Mouse (Mus musculus) hindbrain, embryonic 11.5 days (tissue): ENCODE measurements around the gene Espl1. TPM values are rescaled to one million over a fixed set of nuclear protein-coding genes. Genes with fewer than 3 reads are reported as not detected.
A peak's percentile ranks its signal among the peaks of the same experiment; 100 is the strongest.

ENCODE experiments used
- ATAC-seq: fragments of 200-750 bp; cut with Nextera tagmentation; 2 replicates; pipeline ENCODE4 v1.8.0; 2017; ENCODE audit warnings: mild to moderate bottlenecking, moderate TSS enrichment, moderate library complexity; ENCODE audit not compliant: low FRiP score
- DNase-seq: peaks from one replicate; pipeline ENCODE4 v3.0.0-alpha.2; 2015; ENCODE audit warnings: low spot score
- H3K27ac ChIP-seq: fragments of 300-500 bp; sonication (generic); 2 replicates; pipeline ENCODE4 v1.5.1; 2014; ENCODE audit warnings: mild to moderate bottlenecking, low read depth, low read length
- H3K27me3 ChIP-seq: fragments of 300-500 bp; sonication (generic); 2 replicates; pipeline ENCODE4 v1.6.1; 2014; ENCODE audit warnings: mild to moderate bottlenecking, low read length, moderate library complexity, mixed read lengths; ENCODE audit not compliant: control insufficient read depth, insufficient read depth
- H3K36me3 ChIP-seq: fragments of 300-500 bp; sonication (generic); 2 replicates; pipeline ENCODE4 v1.6.1; 2014; ENCODE audit warnings: mild to moderate bottlenecking, low read length, moderate library complexity, mixed read lengths; ENCODE audit not compliant: control insufficient read depth, insufficient read depth
- H3K4me1 ChIP-seq: fragments of 300-500 bp; sonication (generic); replicated peaks from 2 replicates; pipeline ENCODE4 v1.6.1; 2014; ENCODE audit warnings: low read length, mixed read lengths; ENCODE audit not compliant: control insufficient read depth, insufficient read depth
- H3K4me2 ChIP-seq: fragments of 300-500 bp; sonication (generic); replicated peaks from 2 replicates; pipeline ENCODE4 v1.6.1; 2014; ENCODE audit warnings: mild to moderate bottlenecking, low read depth, low read length
- H3K4me3 ChIP-seq: fragments of 300-500 bp; sonication (generic); 2 replicates; pipeline ENCODE4 v1.5.1; 2014; ENCODE audit warnings: low read depth, low read length
- H3K9ac ChIP-seq: fragments of 300-500 bp; sonication (generic); 2 replicates; pipeline ENCODE4 v1.6.1; 2014; ENCODE audit warnings: low read depth, low read length
- H3K9me3 ChIP-seq: fragments of 300-500 bp; sonication (generic); 2 replicates; pipeline ENCODE4 v1.6.1; 2016; ENCODE audit warnings: low read length; ENCODE audit not compliant: control insufficient read depth
- WGBS: fragments of 180-500 bp; shearing (Covaris S2); extraction: QIAGEN DNeasy Blood & Tissue Kit; methylation state at CpG from one replicate; pipeline ENCODE4 v1.1.7; 2014; 5-methylcytosine and 5-hydroxymethylcytosine counted together
- polyA plus RNA-seq: library from polyadenylated mRNA; unstranded; fragments of >200 nt; fragmentation: Nextera tagmentation; extraction: Ambion mirVana; gene quantifications from 2 replicates; pipeline ENCODE4 v1.2.1, GENCODE M21; 2014

Espl1 gene
- polyA plus RNA-seq, 1 experiment from 2014 or later = 21.8 TPM

DNA sequence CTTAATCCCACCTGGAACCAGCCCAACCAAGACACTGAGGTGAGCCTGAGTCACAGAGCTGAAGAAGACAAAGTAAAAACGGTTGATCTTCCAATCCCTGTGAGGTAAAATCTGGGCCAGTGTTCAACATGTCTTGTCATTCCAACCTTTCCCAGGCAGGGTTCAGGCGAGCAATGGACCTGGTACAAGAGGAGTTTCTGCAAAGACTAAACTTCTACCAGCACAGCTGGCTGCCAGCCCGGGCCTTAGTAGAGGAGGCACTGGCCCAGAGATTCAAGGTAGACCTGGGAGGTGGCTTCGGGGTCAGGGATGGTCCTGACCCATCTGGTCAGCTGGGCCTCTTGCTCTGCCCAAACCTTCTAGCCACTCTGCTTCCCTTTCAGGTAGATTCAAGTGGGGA, 40.9 kb downstream of the Espl1 start:
- 85% methylated on average over 4 of the region's 4 CpGs for WGBS
- no peak overlapping the region for H3K4me2 ChIP-seq
- H3K9me3 ChIP-seq = no peaks in the 10 kb centered on the region
- no peak for ATAC-seq
- H3K9ac ChIP-seq = no peak overlapping the region
- H3K4me1 ChIP-seq = peaks cover 6% of the 10 kb centered on the region; the same call in 1 of the 2 replicates
- H3K4me3 ChIP-seq = no peak overlapping the region
- H3K27ac ChIP-seq = no peak overlapping the region
- no peaks in the 10 kb centered on the region for H3K36me3 ChIP-seq
- no peaks in the 10 kb centered on the region for H3K27me3 ChIP-seq
- DNase-seq = no peak

DNA sequence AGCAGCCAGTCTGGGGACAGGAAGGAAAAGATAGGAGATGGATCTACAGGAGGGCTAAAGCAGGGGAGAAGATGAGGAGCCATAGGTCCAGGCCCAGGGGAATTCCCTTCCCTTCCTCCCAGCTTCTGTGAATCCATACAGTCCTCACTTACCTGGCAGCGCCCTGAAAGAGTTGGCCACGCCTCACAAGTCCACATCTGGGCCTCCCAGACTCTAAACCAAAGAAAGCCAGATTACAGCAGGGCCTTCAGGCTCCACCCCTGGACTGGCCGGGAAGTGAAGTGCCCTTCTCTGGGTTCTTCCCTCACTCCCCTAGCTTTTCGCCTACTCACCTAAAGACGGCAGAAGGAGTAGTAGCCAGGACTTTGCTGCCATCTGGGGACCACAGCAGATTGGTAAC, 43.5 kb downstream of the Espl1 start:
- WGBS = 77% methylated on average over 5 of the region's 5 CpGs
- DNase-seq (no peak), ATAC-seq (no peak)
- Histone ChIP-seq H3K4me1 (no peaks in the 10 kb centered on the region), H3K9ac (no peak overlapping the region), H3K27ac (no peak overlapping the region), H3K36me3 (no peaks in the 10 kb centered on the region), H3K27me3 (no peaks in the 10 kb centered on the region), H3K4me2 (no peak overlapping the region), H3K4me3 (no peak overlapping the region), H3K9me3 (no peaks in the 10 kb centered on the region)

DNA sequence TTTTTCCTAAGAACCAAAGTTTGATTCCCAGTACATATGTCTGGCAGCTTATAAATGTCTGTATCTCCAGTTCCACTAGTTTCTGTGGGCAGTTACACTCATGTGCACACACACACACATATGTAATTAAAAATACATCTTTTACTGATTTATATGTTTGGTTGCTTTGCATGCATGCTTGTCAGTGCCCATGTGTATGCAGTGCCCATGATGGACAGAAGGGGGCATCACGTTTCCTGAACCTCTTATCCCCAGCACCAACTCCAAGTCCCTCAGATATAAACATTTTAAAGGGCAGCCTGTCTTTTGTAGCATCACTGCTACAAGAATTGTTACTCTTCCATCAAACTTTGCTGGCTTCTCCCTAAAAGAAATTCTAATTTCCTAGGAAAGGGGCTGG, 45.5 kb downstream of the Espl1 start:
- no peaks in the 10 kb centered on the region for H3K27me3 ChIP-seq
- H3K4me1 ChIP-seq = no peaks in the 10 kb centered on the region
- no peaks in the 10 kb centered on the region for H3K9me3 ChIP-seq
- WGBS = 13% methylated on average over 1 of the region's 1 CpGs
- no peak overlapping the region for H3K4me2 ChIP-seq
- no peak overlapping the region for H3K27ac ChIP-seq
- ATAC-seq (no peak), DNase-seq (peak; percentile 64)
- H3K9ac ChIP-seq = no peak overlapping the region
- H3K36me3 ChIP-seq = no peaks in the 10 kb centered on the region
- H3K4me3 ChIP-seq = no peak overlapping the region

DNA sequence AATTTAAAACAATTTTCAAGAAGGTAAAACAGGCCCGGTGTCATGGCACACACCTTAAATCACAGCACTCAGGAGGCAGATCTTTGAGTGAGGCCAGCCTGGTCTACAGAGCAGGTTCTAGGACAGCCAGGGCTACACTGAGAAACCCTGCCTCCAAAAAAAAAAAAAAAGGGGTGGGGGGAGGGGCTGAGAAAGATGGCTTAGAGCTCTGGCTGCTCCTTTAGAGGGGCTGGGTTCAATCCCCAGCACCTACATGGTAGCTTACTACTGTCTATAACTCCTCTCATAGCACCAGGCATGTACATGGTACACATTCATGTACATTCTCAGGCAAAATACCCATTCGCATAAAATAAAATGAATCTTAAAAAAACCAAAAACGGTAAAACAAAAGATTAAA, 48.4 kb downstream of the Espl1 start:
- ATAC-seq (no peak), DNase-seq (no peak)
- no peaks in the 10 kb centered on the region for H3K9me3 ChIP-seq
- H3K27me3 ChIP-seq = no peaks in the 10 kb centered on the region
- H3K4me1 ChIP-seq = no peaks in the 10 kb centered on the region
- no peak overlapping the region for H3K4me2 ChIP-seq
- H3K9ac ChIP-seq = no peak overlapping the region
- H3K36me3 ChIP-seq = no peaks in the 10 kb centered on the region
- H3K27ac ChIP-seq = no peak overlapping the region
- WGBS = 95% methylated on average over 3 of the region's 3 CpGs
- no peak overlapping the region for H3K4me3 ChIP-seq

DNA sequence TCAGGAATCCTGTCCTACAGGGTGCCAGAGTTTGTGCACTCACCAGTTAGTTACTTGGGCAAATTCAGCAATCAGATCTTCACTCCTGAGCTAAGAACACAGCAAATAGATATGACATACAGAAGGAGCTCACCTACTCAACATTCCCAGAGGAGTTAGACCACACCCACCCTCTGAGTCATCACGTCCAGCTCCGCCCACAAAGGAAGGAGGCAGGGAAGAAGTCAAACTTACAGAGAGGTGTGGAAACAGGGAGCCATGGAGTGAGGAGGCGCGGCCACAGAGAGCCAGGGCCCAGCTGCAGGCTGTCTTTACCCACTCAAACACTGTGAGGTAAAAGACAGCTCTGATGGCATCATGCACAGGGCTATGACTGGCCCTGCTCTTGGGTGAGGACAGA, 50.4 kb downstream of the Espl1 start:
- Histone ChIP-seq H3K27me3 (no peaks in the 10 kb centered on the region), H3K9me3 (no peaks in the 10 kb centered on the region), H3K4me3 (no peak overlapping the region), H3K36me3 (no peaks in the 10 kb centered on the region), H3K4me1 (peaks cover 6% of the 10 kb centered on the region; the same call in 1 of the 2 replicates), H3K4me2 (no peak overlapping the region), H3K27ac (no peak overlapping the region), H3K9ac (no peak overlapping the region)
- no peak for DNase-seq
- 71% methylated on average over 4 of the region's 4 CpGs for WGBS
- no peak for ATAC-seq

DNA sequence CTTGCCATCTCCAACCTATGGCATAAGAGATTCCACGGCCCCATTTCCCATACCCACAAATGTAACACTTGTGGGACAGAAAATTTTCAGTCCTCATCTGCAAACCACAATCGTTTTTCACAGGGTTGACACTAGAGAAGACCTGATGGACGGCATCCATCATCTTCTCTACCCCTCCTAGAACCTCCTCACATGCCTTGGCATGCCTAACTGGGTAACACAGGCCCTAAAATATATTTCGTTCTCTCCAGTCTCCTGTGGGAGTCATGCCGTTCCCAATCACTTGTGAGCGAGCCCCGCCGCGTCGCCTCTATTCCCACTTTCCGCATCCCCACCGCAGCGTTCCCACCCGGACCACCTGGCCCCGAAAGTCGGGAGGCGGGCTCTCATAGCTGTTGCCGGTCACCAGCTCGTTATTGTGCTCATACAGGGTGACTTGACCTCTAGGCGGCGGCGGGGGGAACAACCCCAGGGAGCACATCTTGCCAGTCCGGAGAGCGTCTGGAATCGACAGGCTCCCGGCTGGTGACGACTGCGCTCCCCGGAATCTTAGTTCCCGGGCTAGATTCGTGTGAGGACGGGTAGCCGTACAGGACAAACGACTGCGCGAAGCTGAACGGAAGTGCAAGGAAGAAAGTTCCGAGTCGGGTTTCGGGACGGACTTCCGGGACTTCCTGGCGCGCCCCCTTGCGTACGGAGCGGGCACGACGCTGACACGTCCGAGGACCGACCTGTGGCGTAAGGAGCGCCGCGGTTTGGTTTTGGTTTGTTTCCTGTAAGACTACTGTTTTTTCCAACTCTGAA, 54.3 kb downstream of the Espl1 start, which contains the start of gene Aaas:
Gene Aaas, minus strand, starts transcription at position 634 of the 804 bp plus-strand sequence.
- 1% methylated on average over 55 of the region's 56 CpGs for WGBS
- Histone ChIP-seq H3K27ac (peak within 1 kb of the TSS; percentile 61), H3K9me3 (no peaks in the 10 kb centered on the region), H3K4me1 (peaks cover 6% of the 10 kb centered on the region; the same call in 1 of the 2 replicates), H3K27me3 (no peaks in the 10 kb centered on the region), H3K4me3 (peak within 1 kb of the TSS; percentile 80), H3K4me2 (peak within 1 kb of the TSS; percentile 75), H3K9ac (peak within 1 kb of the TSS; percentile 87), H3K36me3 (no peaks in the 10 kb centered on the region)
- DNase-seq (peak; percentile 98), ATAC-seq (peak; percentile 87)

DNA sequence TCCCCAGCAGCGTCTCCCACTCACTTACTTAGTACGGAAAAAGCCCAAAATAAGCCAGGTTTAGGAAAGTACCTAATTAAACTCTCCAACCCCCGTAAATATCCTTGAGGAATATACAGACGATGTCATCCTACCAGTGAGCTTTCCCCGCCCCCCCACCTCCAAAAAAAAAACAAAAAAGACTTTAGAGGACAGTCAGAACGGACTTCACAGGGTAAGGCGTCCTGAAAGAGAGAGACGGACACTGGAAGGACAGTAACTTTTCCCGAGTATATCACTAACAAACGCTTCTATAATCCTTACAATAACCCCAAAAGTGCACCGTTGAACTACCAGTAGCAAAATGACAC, 54.9 kb downstream of the Espl1 start:
- WGBS = 11% methylated on average over 11 of the region's 11 CpGs

DNA sequence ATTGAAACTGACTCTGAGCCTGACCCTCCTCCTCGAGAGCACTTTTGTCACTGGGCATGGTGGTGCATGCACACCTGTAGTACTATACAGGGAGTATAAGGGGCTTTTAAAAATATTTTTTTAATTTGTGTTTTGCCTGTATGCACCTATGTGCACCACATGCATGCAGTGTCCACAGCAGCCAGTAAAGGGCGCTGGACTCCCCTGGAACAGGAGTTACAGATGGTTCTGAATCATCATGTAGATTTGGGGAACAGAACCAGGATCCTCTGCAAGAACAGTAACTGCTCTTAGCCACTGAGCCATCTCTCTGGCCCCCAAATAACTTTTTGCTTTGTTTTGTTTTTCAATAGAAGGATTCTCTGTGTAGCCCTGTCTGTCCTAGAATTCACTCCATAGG, 56.1 kb downstream of the Espl1 start:
- Histone ChIP-seq H3K27me3 (peaks cover 5% of the 10 kb centered on the region; the same call in 1 of the 2 replicates), H3K27ac (no peak overlapping the region), H3K4me2 (no peak overlapping the region), H3K4me1 (peaks cover 6% of the 10 kb centered on the region; the same call in 1 of the 2 replicates), H3K9me3 (no peaks in the 10 kb centered on the region), H3K9ac (no peak overlapping the region), H3K4me3 (no peak overlapping the region), H3K36me3 (no peaks in the 10 kb centered on the region)
- WGBS = 63% methylated on average over 2 of the region's 2 CpGs
- DNase-seq (no peak), ATAC-seq (no peak)

More for the DNA sequence above, 54.9 kb downstream of the Espl1 start:
- no peaks in the 10 kb centered on the region for H3K36me3 ChIP-seq
- no peaks in the 10 kb centered on the region for H3K9me3 ChIP-seq
- 0 out of 2 replicates have a peak, but pooled peaks have one; percentile 7 for ATAC-seq
- H3K4me3 ChIP-seq = peak overlapping the region; percentile 80
- no peak for DNase-seq
- no peaks in the 10 kb centered on the region for H3K27me3 ChIP-seq
- H3K27ac ChIP-seq = no peak overlapping the region
- 0 out of 2 replicates have a peak overlapping the region, but pooled peaks have one; percentile 42 for H3K9ac ChIP-seq
- H3K4me1 ChIP-seq = peaks cover 6% of the 10 kb centered on the region; the same call in 1 of the 2 replicates
- H3K4me2 ChIP-seq = peak overlapping the region; percentile 33

DNA sequence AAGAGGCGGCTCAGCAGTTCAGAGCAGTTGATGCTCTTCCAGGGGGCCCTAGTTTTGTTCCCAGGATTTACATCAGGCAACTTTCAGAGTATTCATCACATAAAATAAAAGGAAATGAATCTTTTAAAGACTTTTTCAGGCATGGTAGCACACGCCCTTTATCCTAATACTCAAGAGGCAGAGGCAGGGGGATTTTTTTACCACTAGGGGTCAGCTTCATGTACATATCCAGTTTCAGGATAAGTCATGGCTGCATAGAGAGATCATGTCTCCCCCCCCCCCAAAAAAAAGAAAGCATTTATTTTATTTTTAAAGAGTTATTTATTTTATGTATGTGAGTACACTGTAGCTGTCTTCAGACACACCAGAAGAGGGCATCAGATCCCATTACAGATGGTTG, 57.9 kb downstream of the Espl1 start:
- H3K27ac ChIP-seq = no peak overlapping the region
- WGBS = 84% methylated on average over 2 of the region's 2 CpGs
- no peaks in the 10 kb centered on the region for H3K9me3 ChIP-seq
- peaks cover 19% of the 10 kb centered on the region for H3K27me3 ChIP-seq
- peaks cover 16% of the 10 kb centered on the region for H3K4me1 ChIP-seq
- H3K4me3 ChIP-seq = no peak overlapping the region
- ATAC-seq (no peak), DNase-seq (no peak)
- no peak overlapping the region for H3K4me2 ChIP-seq
- no peak overlapping the region for H3K9ac ChIP-seq
- H3K36me3 ChIP-seq = no peaks in the 10 kb centered on the region
